Mouse (Mus musculus) midbrain, embryonic 16.5 days (tissue): ENCODE data around the gene Mrps34. TPM values are rescaled to one million over a fixed set of nuclear protein-coding genes. Genes with fewer than 3 reads are reported as not detected.

Source experiments
- ATAC-seq: fragments of 200-750 bp; cut with Nextera tagmentation; 2 replicates; pipeline ENCODE4 v1.8.0; 2017; ENCODE audit warnings: moderate TSS enrichment
- H3K27ac ChIP-seq: fragments of 300-500 bp; sonication (generic); 2 replicates; pipeline ENCODE4 v1.5.1; 2014; ENCODE audit warnings: mild to moderate bottlenecking, low read length, mixed read lengths
- H3K27me3 ChIP-seq: fragments of 300-500 bp; sonication (generic); 2 replicates; pipeline ENCODE4 v1.6.1; 2014; ENCODE audit warnings: low read depth, low read length, mixed read lengths; ENCODE audit not compliant: control insufficient read depth, insufficient read depth
- H3K36me3 ChIP-seq: fragments of 300-500 bp; sonication (generic); 2 replicates; pipeline ENCODE4 v1.6.1; 2014; ENCODE audit warnings: mild to moderate bottlenecking, low read length, moderate library complexity, mixed read lengths; ENCODE audit not compliant: control insufficient read depth, insufficient read depth
- H3K4me1 ChIP-seq: fragments of 300-500 bp; sonication (generic); 2 replicates; pipeline ENCODE4 v1.6.1; 2014; ENCODE audit warnings: mild to moderate bottlenecking, low read length, mixed read lengths; ENCODE audit not compliant: control insufficient read depth, insufficient read depth
- H3K4me2 ChIP-seq: fragments of 300-500 bp; sonication (generic); 2 replicates; pipeline ENCODE4 v1.6.1; 2014; ENCODE audit warnings: mild to moderate bottlenecking, low read length, mixed read lengths
- H3K4me3 ChIP-seq: fragments of 300-500 bp; sonication (generic); 2 replicates; pipeline ENCODE4 v1.5.1; 2014; ENCODE audit warnings: low read depth, mild to moderate bottlenecking, low read length, moderate library complexity, mixed read lengths
- H3K9ac ChIP-seq: fragments of 300-500 bp; sonication (generic); 2 replicates; pipeline ENCODE4 v1.6.1; 2014; ENCODE audit warnings: low read depth, low read length, mixed read lengths
- H3K9me3 ChIP-seq: fragments of 300-500 bp; sonication (generic); replicated peaks from 2 replicates; pipeline ENCODE4 v1.6.1; 2014; ENCODE audit warnings: mild to moderate bottlenecking, low read length, mixed read lengths; ENCODE audit not compliant: control insufficient read depth, poor library complexity, severe bottlenecking
- WGBS: fragments of 180-500 bp; shearing (Covaris S2); extraction: QIAGEN DNeasy Blood & Tissue Kit; methylation state at CpG from one replicate; pipeline ENCODE4 v1.1.7; 2014; 5-methylcytosine and 5-hydroxymethylcytosine counted together
- polyA plus RNA-seq: library from polyadenylated mRNA; unstranded; fragments of >200 nt; fragmentation: Nextera tagmentation; extraction: Ambion mirVana; gene quantifications from 2 replicates; pipeline ENCODE4 v1.2.1, GENCODE M21; 2015

Mrps34 gene
- polyA plus RNA-seq, 1 experiment from 2014 or later = 77.2 TPM

- no peaks in the 10 kb centered on the region for H3K27me3 ChIP-seq
- H3K4me1 ChIP-seq = peaks cover 32% of the 10 kb centered on the region
- WGBS = 9% methylated on average over 23 of the region's 23 CpGs
- H3K36me3 ChIP-seq = peaks cover 38% of the 10 kb centered on the region
- peak overlapping the region; percentile 97 for H3K4me2 ChIP-seq
- peak overlapping the region; percentile 73 for H3K9ac ChIP-seq
- no peaks in the 10 kb centered on the region for H3K9me3 ChIP-seq
- peak overlapping the region; percentile 86 for H3K4me3 ChIP-seq
- H3K27ac ChIP-seq = peak overlapping the region; percentile 84
- ATAC-seq = 0 out of 2 replicates have a peak, but pooled peaks have one; percentile 1
These were observed 790 bp downstream of the Mrps34 start for GRCm38 (mm10) chr17:24895571-24896240.

- Histone ChIP-seq H3K9me3 (no peaks in the 10 kb centered on the region), H3K4me1 (peaks cover 32% of the 10 kb centered on the region), H3K4me3 (peak within 1 kb of the TSS; percentile 86), H3K4me2 (peak within 1 kb of the TSS; percentile 97), H3K36me3 (peaks cover 39% of the 10 kb centered on the region), H3K27me3 (no peaks in the 10 kb centered on the region), H3K27ac (peak within 1 kb of the TSS; percentile 84), H3K9ac (peak within 1 kb of the TSS; percentile 73)
- peak; percentile 61 for ATAC-seq
- under 1% methylated on average over 48 of the region's 50 CpGs for WGBS
These were observed 1.5 kb downstream of the Mrps34 start, which contains the start of gene Nme3 for GRCm38 (mm10) chr17:24896241-24896992. TSS of gene Nme3 (plus strand) at chr17:24896500.

- Histone ChIP-seq H3K9me3 (no peaks in the 10 kb centered on the region), H3K9ac (peak overlapping the region; percentile 73), H3K27ac (peak overlapping the region; percentile 84), H3K4me3 (peak overlapping the region; percentile 86), H3K36me3 (peaks cover 43% of the 10 kb centered on the region), H3K27me3 (no peaks in the 10 kb centered on the region), H3K4me2 (peak overlapping the region; percentile 97), H3K4me1 (peaks cover 32% of the 10 kb centered on the region)
- ATAC-seq = peak; percentile 9
- 27% methylated on average over 11 of the region's 11 CpGs for WGBS
These were observed 2.0 kb downstream of the Mrps34 start for GRCm38 (mm10) chr17:24896993-24897269.

GRCm38 (mm10) chr17:24897600-24897999, 2.7 kb downstream of the Mrps34 start:
- H3K27me3 ChIP-seq = no peaks in the 10 kb centered on the region
- H3K9ac ChIP-seq = peak overlapping the region; percentile 26; the same call in 1 of the 2 replicates
- peaks cover 32% of the 10 kb centered on the region for H3K4me1 ChIP-seq
- H3K4me3 ChIP-seq = peak overlapping the region; percentile 86
- WGBS = 78% methylated on average over 4 of the region's 4 CpGs
- ATAC-seq = no peak
- no peak overlapping the region for H3K27ac ChIP-seq
- H3K36me3 ChIP-seq = peaks cover 44% of the 10 kb centered on the region
- peak overlapping the region; percentile 97 for H3K4me2 ChIP-seq
- H3K9me3 ChIP-seq = no peaks in the 10 kb centered on the region

GRCm38 (mm10) chr17:24898041-24898854, 3.3 kb downstream of the Mrps34 start:
- Histone ChIP-seq H3K27me3 (no peaks in the 10 kb centered on the region), H3K9me3 (no peaks in the 10 kb centered on the region), H3K27ac (no peak overlapping the region), H3K9ac (peak overlapping the region; percentile 26; the same call in 1 of the 2 replicates), H3K36me3 (peaks cover 46% of the 10 kb centered on the region), H3K4me3 (no peak overlapping the region), H3K4me2 (no peak overlapping the region), H3K4me1 (peaks cover 32% of the 10 kb centered on the region)
- no peak for ATAC-seq
- 74% methylated on average over 4 of the region's 4 CpGs for WGBS

GRCm38 (mm10) chr17:24899153-24899552, 4.2 kb downstream of the Mrps34 start:
- H3K27me3 ChIP-seq = no peaks in the 10 kb centered on the region
- H3K9ac ChIP-seq = no peak overlapping the region
- 87% methylated on average over 5 of the region's 5 CpGs for WGBS
- no peak overlapping the region for H3K4me2 ChIP-seq
- H3K9me3 ChIP-seq = no peaks in the 10 kb centered on the region
- H3K4me3 ChIP-seq = no peak overlapping the region
- H3K36me3 ChIP-seq = peaks cover 54% of the 10 kb centered on the region
- no peak overlapping the region for H3K27ac ChIP-seq
- peaks cover 24% of the 10 kb centered on the region for H3K4me1 ChIP-seq
- ATAC-seq = no peak

GRCm38 (mm10) chr17:24900014-24900413, 5.1 kb downstream of the Mrps34 start:
- Histone ChIP-seq H3K9ac (no peak overlapping the region), H3K4me2 (no peak overlapping the region), H3K27ac (no peak overlapping the region), H3K4me1 (peaks cover 21% of the 10 kb centered on the region), H3K36me3 (peaks cover 62% of the 10 kb centered on the region), H3K9me3 (no peaks in the 10 kb centered on the region), H3K27me3 (no peaks in the 10 kb centered on the region), H3K4me3 (no peak overlapping the region)
- ATAC-seq = no peak
- WGBS = 94% methylated on average over 6 of the region's 6 CpGs

GRCm38 (mm10) chr17:24902124-24902523, 7.2 kb downstream of the Mrps34 start:
- ATAC-seq = no peak
- Histone ChIP-seq H3K27ac (no peak overlapping the region), H3K4me1 (peaks cover 8% of the 10 kb centered on the region), H3K9ac (no peak overlapping the region), H3K9me3 (no peaks in the 10 kb centered on the region), H3K4me2 (no peak overlapping the region), H3K4me3 (no peak overlapping the region), H3K36me3 (peaks cover 69% of the 10 kb centered on the region), H3K27me3 (no peaks in the 10 kb centered on the region)
- 89% methylated on average over 5 of the region's 5 CpGs for WGBS
